Mouse (Mus musculus): ENCODE data around the gene Rnf17. TPM values are rescaled to one million over a fixed set of nuclear protein-coding genes. Genes with fewer than 3 reads are reported as not detected.

Gene Rnf17
- total RNA-seq, 2 experiments from 2014 or later, result 3.5 to 6.4 TPM

DNA sequence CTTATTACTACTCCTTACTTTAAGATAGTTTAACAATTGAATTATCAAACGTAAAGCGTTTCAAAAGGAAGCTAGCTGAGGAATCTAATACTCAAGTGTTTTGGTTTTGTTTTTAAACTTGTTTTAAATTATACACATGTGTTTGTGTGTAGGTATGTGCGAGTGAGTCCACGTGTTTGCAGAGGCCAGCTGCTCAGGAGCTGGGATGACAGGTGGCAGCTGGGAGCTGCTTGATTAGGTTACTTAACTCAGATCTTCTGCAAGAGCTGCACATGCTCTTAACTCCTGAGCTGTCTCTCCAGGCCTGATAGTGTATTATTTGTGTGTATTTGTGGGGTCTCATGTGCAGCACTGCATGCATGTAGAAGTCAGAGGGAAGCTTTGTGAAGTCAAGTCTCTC lies 100.0 kb downstream of the Rnf17 start:
- ATAC-seq (replicated peaks; ENCODE audit: poor library complexity), result no peak

DNA sequence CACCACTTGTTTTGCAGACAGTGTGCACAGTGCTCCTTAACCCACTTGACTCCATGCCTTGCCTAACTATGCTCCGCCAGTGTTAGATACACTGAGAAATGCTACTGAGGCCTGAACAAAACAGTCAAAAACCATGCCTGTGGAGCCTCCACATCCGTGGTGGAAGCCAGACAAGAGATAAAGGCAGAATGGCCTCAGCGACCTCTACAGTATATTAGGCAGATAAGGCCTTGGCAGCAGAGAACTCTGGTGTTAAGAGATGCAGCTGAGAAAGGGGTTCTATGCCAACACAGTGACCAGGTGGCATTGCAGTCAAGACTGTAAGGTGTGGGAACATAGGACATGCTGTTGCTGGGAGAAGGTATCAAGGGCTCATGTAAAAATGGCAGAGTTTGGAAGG lies 104.4 kb downstream of the Rnf17 start:
- peak; percentile 55 for ATAC-seq (replicated peaks; ENCODE audit: poor library complexity)

DNA sequence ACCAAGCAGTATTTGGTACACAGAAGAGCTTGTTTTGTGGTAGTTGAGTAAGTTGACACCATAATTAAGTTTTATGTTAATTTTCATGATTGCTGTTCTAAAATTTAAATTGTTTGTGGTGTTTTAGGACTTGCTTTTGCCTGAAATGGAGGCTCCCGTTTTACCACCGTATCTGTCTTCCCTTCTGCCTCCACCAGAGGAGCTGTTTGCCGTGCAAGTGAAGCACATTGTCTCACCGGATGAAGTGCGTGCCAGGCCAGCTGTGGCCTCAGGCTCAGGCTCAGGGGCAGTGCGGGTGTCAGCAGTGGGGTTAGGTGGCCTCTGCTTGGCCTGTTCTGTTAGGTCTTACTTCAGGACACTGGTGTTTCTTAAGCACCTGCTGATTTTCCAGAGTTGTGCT lies 109.7 kb downstream of the Rnf17 start:
- ATAC-seq (replicated peaks; ENCODE audit: poor library complexity), result peak; percentile 74

DNA sequence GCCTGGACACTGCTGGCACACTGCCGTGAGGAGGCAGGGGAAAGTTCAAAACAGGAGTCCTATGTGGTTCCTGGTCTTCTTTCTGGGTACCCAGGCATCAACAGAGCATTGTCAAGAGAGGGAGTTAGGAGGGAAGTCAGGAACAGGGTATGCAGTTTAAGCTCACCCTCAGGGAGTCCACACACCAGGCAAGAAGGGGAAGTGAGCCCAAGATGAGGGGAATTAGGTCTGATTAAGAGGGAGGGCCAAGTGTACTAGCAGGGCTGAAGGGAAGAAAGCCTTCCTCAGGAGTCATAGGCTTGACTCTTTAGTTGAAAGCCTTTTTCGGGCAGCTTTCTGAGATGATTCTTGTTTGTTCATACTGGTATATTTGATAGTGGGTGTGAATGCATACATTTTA lies 112.4 kb downstream of the Rnf17 start:
- peak; percentile 70 for ATAC-seq (replicated peaks; ENCODE audit: poor library complexity)

DNA sequence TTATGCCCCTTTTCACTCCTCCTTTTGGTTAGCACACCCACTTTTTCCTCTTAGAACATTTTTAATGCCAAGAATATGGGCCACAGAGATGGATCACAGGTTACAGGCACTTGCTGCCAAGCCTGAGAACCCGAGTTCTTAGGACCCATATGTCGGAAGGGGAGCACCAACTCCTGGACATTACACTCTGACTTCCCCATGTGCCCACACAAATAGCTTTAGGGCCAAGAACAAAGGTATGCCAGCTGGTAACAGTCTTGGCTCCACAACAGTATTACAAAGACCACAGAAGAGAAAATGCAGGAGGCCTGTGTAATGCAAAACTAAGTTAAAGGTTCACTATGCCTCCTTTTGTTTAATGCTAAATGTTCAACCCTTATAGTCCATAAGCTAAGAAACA lies 128.4 kb downstream of the Rnf17 start:
- no peak for ATAC-seq (replicated peaks; ENCODE audit: poor library complexity)

DNA sequence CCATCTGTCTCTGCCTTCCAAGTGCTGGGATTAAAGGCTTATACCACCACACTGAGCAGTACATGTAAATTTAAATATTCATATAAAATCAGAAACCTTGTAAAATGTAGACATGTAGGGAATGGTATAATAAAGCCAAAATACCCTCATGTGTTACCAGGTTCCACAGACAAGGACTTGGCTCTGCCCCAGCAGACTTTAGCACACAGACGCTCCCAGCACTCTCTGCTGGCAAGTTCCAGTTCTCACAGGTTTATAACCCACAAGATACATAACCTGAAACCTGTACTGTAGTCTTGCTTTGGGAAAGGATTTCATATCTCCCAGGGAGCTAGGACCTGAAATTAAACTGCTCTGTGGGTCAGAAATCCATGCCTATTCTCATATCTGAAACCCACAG lies 142.6 kb downstream of the Rnf17 start:
- no peak for ATAC-seq (replicated peaks; ENCODE audit: poor library complexity)

DNA sequence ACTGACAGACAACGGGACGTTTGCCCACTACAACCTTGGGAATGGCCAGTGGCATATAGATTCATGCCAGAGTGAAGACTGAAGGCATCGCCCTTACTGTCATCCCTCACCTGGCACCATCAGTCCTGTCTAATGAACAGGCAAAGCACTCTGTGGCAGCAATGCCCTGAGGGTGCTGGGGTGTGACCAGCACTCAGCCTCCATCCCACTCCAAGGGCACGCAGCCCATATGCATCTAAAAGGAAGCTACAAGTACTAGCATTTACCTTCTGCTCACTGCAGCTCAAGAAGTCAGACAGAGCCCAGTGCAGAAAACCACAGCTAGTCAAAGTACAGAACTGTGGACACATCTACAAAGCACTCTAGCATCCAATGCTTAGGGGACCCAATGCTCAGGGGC lies 143.1 kb downstream of the Rnf17 start:
- ATAC-seq (replicated peaks; ENCODE audit: poor library complexity), result no peak

DNA sequence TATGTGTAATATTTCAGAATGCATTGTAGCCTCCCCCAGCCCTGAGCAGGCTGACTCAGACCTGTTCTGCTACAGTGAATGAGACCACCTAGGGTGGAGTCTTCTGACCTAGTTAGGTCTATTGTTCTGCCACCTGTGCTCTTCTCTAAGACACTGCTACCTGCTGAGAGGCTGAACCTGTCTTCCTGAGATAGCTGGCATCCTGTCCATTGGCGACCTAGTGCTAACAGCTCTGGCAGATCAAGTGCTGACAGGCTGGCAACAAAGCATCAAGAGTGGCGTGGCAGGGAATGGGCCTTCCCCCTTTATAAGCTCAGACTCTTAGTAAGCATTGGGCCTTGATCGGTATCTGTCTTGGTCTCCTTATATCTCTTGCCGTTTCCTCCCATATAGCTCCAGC lies 148.6 kb downstream of the Rnf17 start:
- no peak for ATAC-seq (replicated peaks; ENCODE audit: poor library complexity)

DNA sequence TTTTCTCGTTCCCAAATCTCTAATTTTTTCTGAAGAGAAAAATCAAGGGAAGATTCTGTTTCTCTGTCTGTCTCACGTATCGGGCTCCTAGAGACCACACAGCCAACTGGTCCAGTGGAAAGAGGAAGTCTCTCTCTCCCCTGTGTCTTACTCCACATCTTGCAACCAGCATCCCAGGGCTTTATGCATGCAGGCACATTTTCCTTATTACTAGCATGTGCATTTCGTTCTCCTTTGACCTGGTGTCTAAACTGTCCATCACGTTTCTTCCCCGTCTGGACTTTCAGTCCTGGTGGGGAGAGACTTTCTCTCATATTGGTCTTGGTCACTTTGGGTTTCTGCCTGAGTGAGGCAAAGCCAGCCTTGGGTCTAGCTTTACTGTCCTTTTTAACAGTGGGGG lies 150.5 kb downstream of the Rnf17 start:
- peak; percentile 52; the same call in 1 of the 2 replicates for ATAC-seq (replicated peaks; ENCODE audit: poor library complexity)

DNA sequence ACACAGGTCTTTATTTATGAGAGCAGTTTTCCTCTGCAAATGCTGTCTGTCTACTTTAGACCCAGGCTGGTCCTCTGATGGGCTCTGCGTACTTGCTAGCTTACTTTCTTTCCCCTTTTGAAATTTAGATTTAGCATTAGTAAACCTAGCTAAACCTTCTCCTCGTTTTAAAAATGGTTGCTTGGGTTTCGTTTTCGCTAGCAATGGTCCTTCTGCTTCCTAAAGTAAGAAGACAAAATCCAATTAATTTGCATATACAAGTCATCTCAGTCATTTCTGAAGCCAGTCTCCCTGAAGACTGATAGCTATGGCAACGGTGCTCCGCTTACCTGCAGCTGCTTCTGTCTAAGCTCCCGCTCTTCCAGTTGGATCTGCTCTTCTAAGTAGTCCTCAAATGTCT lies 150.9 kb downstream of the Rnf17 start:
- no peak for ATAC-seq (replicated peaks; ENCODE audit: poor library complexity)

DNA sequence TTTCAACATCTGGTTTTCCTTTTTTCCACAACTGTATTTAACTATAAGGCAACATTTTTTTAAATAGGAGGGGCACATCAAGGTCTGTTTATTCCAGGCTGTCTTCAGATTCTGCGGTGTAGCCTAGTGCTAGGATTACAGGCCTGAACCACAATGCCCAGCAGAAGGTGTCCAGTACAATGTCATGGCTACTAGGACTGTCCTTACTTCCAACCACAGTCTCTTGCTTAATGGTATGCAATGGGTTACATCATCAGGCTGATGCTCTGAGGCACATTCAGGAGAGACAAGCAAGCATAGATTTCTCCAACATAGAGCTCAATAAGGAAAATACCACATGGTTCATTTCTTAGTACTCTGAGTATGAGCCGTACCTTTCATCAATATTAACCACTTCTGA lies 152.3 kb downstream of the Rnf17 start:
- ATAC-seq (replicated peaks; ENCODE audit: poor library complexity), result peak; percentile 63

DNA sequence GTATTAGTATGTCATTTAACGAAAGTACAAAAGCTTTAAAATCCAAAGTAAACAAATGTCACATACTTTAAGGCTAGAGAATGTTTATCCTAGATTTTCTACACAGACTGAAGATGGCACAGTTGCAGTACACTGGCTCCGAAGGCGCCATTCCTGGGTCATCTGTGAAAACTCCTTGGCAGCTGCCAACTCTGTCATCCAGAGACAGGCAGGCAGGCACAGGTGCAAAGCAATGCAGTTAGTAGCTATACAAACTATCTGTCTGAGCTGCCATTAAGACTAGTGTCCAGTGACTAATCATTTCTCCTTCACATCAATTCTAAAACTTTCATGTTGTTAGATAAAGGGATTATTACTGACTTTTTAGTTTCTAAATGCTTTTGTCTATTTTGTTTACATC lies 156.8 kb downstream of the Rnf17 start:
- no peak for ATAC-seq (replicated peaks; ENCODE audit: poor library complexity)

DNA sequence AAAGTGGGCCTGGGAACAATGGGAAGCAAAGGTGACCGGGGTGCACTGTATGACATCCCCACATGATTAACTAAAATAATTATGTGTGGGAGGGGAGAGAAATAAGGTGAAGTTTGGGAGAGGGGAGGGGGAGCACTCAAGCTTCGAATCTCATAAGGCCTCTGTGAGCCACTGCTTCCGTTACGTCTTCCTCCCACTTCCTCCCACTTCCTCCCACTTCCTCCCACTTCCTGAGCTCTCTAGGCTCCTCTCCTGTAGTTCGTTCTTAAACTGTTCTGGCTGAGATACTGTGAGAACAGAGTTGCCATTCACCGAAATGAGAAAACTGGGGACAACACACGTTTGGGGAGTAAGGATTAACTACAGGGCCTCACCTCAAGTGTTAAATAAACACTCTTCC lies 165.1 kb downstream of the Rnf17 start:
- no peak for ATAC-seq (replicated peaks; ENCODE audit: poor library complexity)

DNA sequence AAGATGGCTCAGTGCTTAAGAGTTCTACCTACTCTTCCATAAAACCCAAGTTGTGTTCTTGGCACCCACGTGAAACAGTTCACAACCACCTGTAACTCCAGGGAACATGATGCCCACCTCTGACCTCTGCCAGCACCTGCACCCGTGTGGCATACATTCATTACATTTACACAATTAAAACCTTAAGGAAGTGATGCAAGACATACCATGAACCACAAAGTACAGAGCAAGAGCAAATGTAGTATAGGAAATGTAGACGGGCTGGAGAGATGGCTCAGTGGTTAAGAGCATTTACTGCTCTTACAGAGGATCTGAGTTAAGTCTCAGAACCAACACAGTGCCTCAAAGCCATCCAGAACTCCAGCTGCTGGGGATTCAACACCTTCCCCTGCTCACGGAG lies 166.7 kb downstream of the Rnf17 start:
- ATAC-seq (replicated peaks; ENCODE audit: poor library complexity), result no peak

DNA sequence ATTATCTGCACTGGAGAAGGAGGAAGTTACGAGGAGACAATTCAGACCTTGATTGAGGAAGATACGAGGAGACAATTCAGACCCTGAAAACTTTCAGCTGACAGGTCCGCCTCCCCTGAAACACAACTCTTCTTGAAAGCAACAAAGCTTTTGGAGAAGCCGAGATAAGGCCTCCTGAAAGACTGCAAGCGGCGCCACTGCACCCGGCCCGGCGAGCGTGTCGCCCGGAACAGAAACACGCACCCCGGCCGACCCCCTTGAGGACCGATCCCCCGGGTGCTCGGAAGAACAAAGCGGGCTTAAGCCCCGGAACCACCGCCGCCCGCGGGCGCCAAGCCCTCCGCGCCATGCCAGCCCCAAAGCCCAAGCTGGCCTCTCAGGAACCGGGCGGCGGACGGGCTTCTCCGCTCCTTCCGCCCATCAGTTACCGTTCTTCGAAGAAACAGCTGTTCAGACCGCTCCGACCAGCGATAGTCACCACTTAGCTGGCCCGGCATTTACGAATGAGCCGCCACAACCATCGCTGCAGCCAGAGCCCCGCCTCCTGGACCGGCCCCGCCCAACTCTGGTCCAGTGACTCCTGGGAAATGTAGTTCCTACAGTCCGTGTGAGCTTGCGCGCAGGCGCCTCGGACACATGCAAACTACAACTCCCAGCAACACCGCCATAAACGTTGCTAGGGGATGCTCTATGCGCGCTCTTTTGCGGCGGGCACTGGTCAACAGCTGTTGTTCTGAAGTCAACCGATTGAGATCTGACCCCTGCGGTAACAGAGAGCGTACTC lies 169.1 kb downstream of the Rnf17 start:
- ATAC-seq (replicated peaks; ENCODE audit: poor library complexity), result peak; percentile 88

DNA sequence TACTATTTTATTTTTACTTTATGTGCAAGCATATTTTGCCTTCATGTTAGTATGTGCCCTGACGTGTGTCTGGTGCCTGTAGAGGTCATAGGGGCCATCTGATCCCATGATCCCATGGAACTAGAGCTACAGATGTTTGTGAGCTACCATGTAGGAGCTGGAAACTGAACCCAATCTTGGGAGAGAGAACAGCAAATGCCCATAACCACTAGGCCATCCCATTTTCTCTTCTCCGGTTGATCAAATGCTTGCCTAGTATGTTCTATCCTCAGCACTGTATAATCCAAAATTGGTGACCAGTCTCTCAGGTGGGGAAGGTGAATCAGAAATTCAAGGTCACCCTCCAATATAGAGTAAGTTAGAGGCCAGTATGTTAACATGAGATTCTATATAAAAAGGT lies 170.2 kb downstream of the Rnf17 start:
- ATAC-seq (replicated peaks; ENCODE audit: poor library complexity), result no peak

Other genes starting within 250 kb of the Rnf17 start
- gene Gzmg, start 243.0 kb upstream of the Rnf17 start, total RNA-seq (2015), result not detected in 2 replicates
- not detected in 2 replicates for gene Gzmg, start 243.0 kb upstream of the Rnf17 start, total RNA-seq (2017)
- not detected in 2 replicates for gene Gzmn, start 228.0 kb upstream of the Rnf17 start, total RNA-seq (2015)
- gene Gzmn, start 228.0 kb upstream of the Rnf17 start, total RNA-seq (2017), result not detected in 2 replicates
- not detected in 2 replicates for gene Gzmf, start 191.2 kb upstream of the Rnf17 start, total RNA-seq (2015)
- gene Gzmf, start 191.2 kb upstream of the Rnf17 start, total RNA-seq (2017), result not detected in 2 replicates
- gene Gzmc, start 167.9 kb upstream of the Rnf17 start, total RNA-seq (2015), result not detected in 2 replicates
- gene Gzmc, start 167.9 kb upstream of the Rnf17 start, total RNA-seq (2017), result not detected in 2 replicates
- 3.5 TPM in 2 replicates for gene Gzmb, start 140.3 kb upstream of the Rnf17 start, total RNA-seq (2015)
- gene Gzmb, start 140.3 kb upstream of the Rnf17 start, total RNA-seq (2017), result 1.1 TPM in 2 replicates
- not detected in 2 replicates for gene Atp12a, start 37.5 kb upstream of the Rnf17 start, total RNA-seq (2015)
- gene Atp12a, start 37.5 kb upstream of the Rnf17 start, total RNA-seq (2017), result not detected in 2 replicates
- gene Cenpj, start 172.8 kb downstream of the Rnf17 start, total RNA-seq (2015), result 25.9 TPM in 2 replicates
- gene Cenpj, start 172.8 kb downstream of the Rnf17 start, total RNA-seq (2017), result 19.3 and 37.5 TPM in 2 replicates
- 32.5 and 36.2 TPM in 2 replicates for gene Parp4, start 173.0 kb downstream of the Rnf17 start, total RNA-seq (2015)
- gene Parp4, start 173.0 kb downstream of the Rnf17 start, total RNA-seq (2017), result 5.7 and 6.2 TPM in 2 replicates